Mouse (Mus musculus) heart, postnatal 0 days (tissue): ENCODE results near the gene Zfp704.

Source experiments
- CTCF ChIP-seq: IDR thresholded peaks from 2 replicates; pipeline ENCODE4 v1.5.1; 2016; ENCODE audit warnings: antibody characterized with exemption, control low read depth, low read depth
- EP300 ChIP-seq: IDR thresholded peaks from 2 replicates; pipeline ENCODE4 v1.6.1; 2016; ENCODE audit warnings: antibody characterized with exemption, low read depth

DNA sequence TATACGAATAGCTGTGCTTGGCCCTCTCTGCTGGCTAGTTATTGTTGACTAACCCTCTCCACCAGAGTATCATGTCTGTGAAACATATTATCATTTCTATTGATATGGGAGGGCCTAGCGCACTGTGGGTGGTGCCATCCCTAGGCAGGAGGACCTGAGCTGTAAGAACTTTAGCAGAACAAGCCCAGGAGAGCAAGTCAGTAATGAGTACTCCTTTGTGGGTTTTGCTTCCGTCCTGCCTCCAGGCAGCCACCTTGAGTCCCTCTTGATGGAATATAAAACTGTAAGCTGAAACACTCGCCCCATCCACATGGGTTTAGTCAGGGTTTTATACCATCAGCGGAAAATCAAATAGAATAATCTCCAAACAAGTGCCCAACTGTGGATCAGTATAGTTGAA, 207.5 kb downstream of the Zfp704 start:
- TF ChIP-seq CTCF (no peak), EP300 (no peak)
